ENCODE assay signal across 24 mouse cellular contexts in genomic region chr4:81222468-81223175, GRCm38 (mm10).
DNase-seq lines count a peak whose midpoint lies in the region; ATAC-seq and TF ChIP-seq lines count a peak whose summit lies in the region.
"Had no signal": no experiment of that assay in that cellular context is flagged by ENCODE, and none has a peak within 500 bp of the region (broad histone marks: within the 10 kb centered on the region; RNA-seq: fewer than 3 reads in every experiment).

No protein-coding gene starts in this region.

- 49% methylated on average over 5 of the region's 5 CpGs for WGBS in embryonic facial prominence, embryonic 13.5 days
- 54% methylated on average over 5 of the region's 5 CpGs for WGBS in embryonic facial prominence, embryonic 10.5 days
- WGBS in kidney, postnatal 0 days, result 20% methylated on average over 5 of the region's 5 CpGs
- 52% methylated on average over 5 of the region's 5 CpGs for WGBS in limb, embryonic 13.5 days
- WGBS in liver, embryonic 12.5 days (ENCODE audit: insufficient replicate concordance), result 48% methylated on average over 5 of the region's 5 CpGs
- WGBS in forebrain, embryonic 16.5 days, result 49% methylated on average over 5 of the region's 5 CpGs

- H3K27ac ChIP-seq in embryonic facial prominence, embryonic 13.5 days, result peak overlapping the region; percentile 73
- H3K27ac ChIP-seq in embryonic facial prominence, embryonic 10.5 days (replicated peaks), result no peak overlapping the region
- H3K27ac ChIP-seq in kidney, postnatal 0 days, result no peak overlapping the region
- peak overlapping the region; percentile 59; the same call in 1 of the 2 replicates for H3K27ac ChIP-seq in limb, embryonic 13.5 days
- H3K27ac ChIP-seq in liver, embryonic 12.5 days, result no peak overlapping the region
- no peak overlapping the region for H3K27ac ChIP-seq in forebrain, embryonic 16.5 days (ENCODE audit: low read length)
- H3K27ac ChIP-seq: embryonic facial prominence, embryonic 12.5 days; forebrain, embryonic 15.5 days; heart, adult 2 months; hindbrain, embryonic 14.5 days; left cerebral cortex, adult 2 months; liver, embryonic 15.5 days; macrophage had no signal

- no peak overlapping the region for H3K4me2 ChIP-seq in embryonic facial prominence, embryonic 13.5 days
- no peak overlapping the region for H3K4me2 ChIP-seq in kidney, postnatal 0 days (ENCODE audit: low read length)
- no peak overlapping the region for H3K4me2 ChIP-seq in limb, embryonic 13.5 days (replicated peaks)
- H3K4me2 ChIP-seq in liver, embryonic 12.5 days, result no peak overlapping the region
- H3K4me2 ChIP-seq in forebrain, embryonic 16.5 days (ENCODE audit: low read length), result no peak overlapping the region
- H3K4me2 ChIP-seq: embryonic facial prominence, embryonic 12.5 days; forebrain, embryonic 15.5 days; hindbrain, embryonic 14.5 days; liver, embryonic 15.5 days had no signal

- H3K36me3 ChIP-seq in embryonic facial prominence, embryonic 13.5 days, result no peaks in the 10 kb centered on the region
- no peaks in the 10 kb centered on the region for H3K36me3 ChIP-seq in embryonic facial prominence, embryonic 10.5 days (replicated peaks)
- H3K36me3 ChIP-seq in kidney, postnatal 0 days (ENCODE audit: insufficient read depth, low read length), result no peaks in the 10 kb centered on the region
- no peaks in the 10 kb centered on the region for H3K36me3 ChIP-seq in limb, embryonic 13.5 days
- no peaks in the 10 kb centered on the region for H3K36me3 ChIP-seq in liver, embryonic 12.5 days
- no peaks in the 10 kb centered on the region for H3K36me3 ChIP-seq in forebrain, embryonic 16.5 days (ENCODE audit: control insufficient read depth, insufficient read depth)
- H3K36me3 ChIP-seq: embryonic facial prominence, embryonic 12.5 days; forebrain, embryonic 15.5 days; liver, embryonic 15.5 days had no signal

- no peak for DNase-seq in embryonic facial prominence, embryonic 10.5 days (ENCODE audit: low spot score)
- DNase-seq in fibroblast of lung, adult 2 months (ENCODE audit: low read depth), result peak; percentile 81
- peak; percentile 45 for DNase-seq in kidney, postnatal 0 days (ENCODE audit: low spot score)
- no peak for DNase-seq in thymus, postnatal 25 days
- DNase-seq: adrenal gland, postnatal 25 days; cerebellum, adult 9-11 months; gastrocnemius, postnatal 25 days; heart, adult 2 months; heart, postnatal 4 days; left cerebral cortex, postnatal 4 days; right cerebral cortex, postnatal 4 days; thymus, postnatal 14 days had no signal

- no peak for ATAC-seq in embryonic facial prominence, embryonic 13.5 days (ENCODE audit: insufficient number of reproducible peaks, insufficient read depth, low FRiP score, low TSS enrichment, low read depth)
- ATAC-seq in kidney, postnatal 0 days (replicated peaks; ENCODE audit: low FRiP score, low read depth), result 0 out of 2 replicates have a peak, but pooled peaks have one; percentile 73
- no peak; the same call in 1 of the 2 replicates for ATAC-seq in limb, embryonic 13.5 days (ENCODE audit: low FRiP score, low read depth)
- ATAC-seq in liver, embryonic 12.5 days, result no peak
- no peak for ATAC-seq in forebrain, embryonic 16.5 days
- ATAC-seq: forebrain, embryonic 15.5 days; lung, postnatal 0 days; midbrain, embryonic 16.5 days had no signal

- H3K9me3 ChIP-seq in embryonic facial prominence, embryonic 13.5 days, result no peaks in the 10 kb centered on the region
- H3K9me3 ChIP-seq in embryonic facial prominence, embryonic 10.5 days, result no peaks in the 10 kb centered on the region
- no peaks in the 10 kb centered on the region for H3K9me3 ChIP-seq in kidney, postnatal 0 days (replicated peaks; ENCODE audit: low read length)
- H3K9me3 ChIP-seq in limb, embryonic 13.5 days, result no peaks in the 10 kb centered on the region
- no peaks in the 10 kb centered on the region for H3K9me3 ChIP-seq in liver, embryonic 12.5 days (replicated peaks)
- H3K9me3 ChIP-seq in forebrain, embryonic 16.5 days (ENCODE audit: control insufficient read depth, low read length), result no peaks in the 10 kb centered on the region
- H3K9me3 ChIP-seq: embryonic facial prominence, embryonic 12.5 days; forebrain, embryonic 15.5 days; liver, embryonic 15.5 days had no signal

- 0 out of 2 replicates have a peak, but pooled peaks have one; percentile 9 for TF ChIP-seq CTCF in kidney, postnatal 0 days (IDR thresholded peaks at IDR 0.05; ENCODE audit: low read depth)

- no peak overlapping the region for H3K9ac ChIP-seq in embryonic facial prominence, embryonic 13.5 days
- no peak overlapping the region for H3K9ac ChIP-seq in kidney, postnatal 0 days (ENCODE audit: low read depth, low read length)
- H3K9ac ChIP-seq in limb, embryonic 13.5 days, result no peak overlapping the region
- no peak overlapping the region for H3K9ac ChIP-seq in liver, embryonic 12.5 days
- no peak overlapping the region for H3K9ac ChIP-seq in forebrain, embryonic 16.5 days (replicated peaks; ENCODE audit: low read depth, low read length)
- H3K9ac ChIP-seq: embryonic facial prominence, embryonic 12.5 days; forebrain, embryonic 15.5 days; hindbrain, embryonic 14.5 days; liver, embryonic 15.5 days had no signal

- H3K4me3 ChIP-seq in embryonic facial prominence, embryonic 13.5 days, result no peak overlapping the region
- H3K4me3 ChIP-seq in embryonic facial prominence, embryonic 10.5 days, result no peak overlapping the region
- no peak overlapping the region for H3K4me3 ChIP-seq in kidney, postnatal 0 days (replicated peaks; ENCODE audit: low read depth, low read length)
- H3K4me3 ChIP-seq in limb, embryonic 13.5 days, result no peak overlapping the region
- no peak overlapping the region for H3K4me3 ChIP-seq in liver, embryonic 12.5 days
- H3K4me3 ChIP-seq in forebrain, embryonic 16.5 days (replicated peaks; ENCODE audit: low read length), result no peak overlapping the region
- H3K4me3 ChIP-seq: embryonic facial prominence, embryonic 12.5 days; forebrain, embryonic 15.5 days; heart, adult 2 months; left cerebral cortex, adult 2 months; liver, embryonic 15.5 days had no signal

- H3K27me3 ChIP-seq in embryonic facial prominence, embryonic 13.5 days, result no peaks in the 10 kb centered on the region
- no peaks in the 10 kb centered on the region for H3K27me3 ChIP-seq in embryonic facial prominence, embryonic 10.5 days (replicated peaks; ENCODE audit: low read depth, poor library complexity, severe bottlenecking)
- no peaks in the 10 kb centered on the region for H3K27me3 ChIP-seq in kidney, postnatal 0 days (ENCODE audit: insufficient read depth, low read length)
- H3K27me3 ChIP-seq in limb, embryonic 13.5 days, result no peaks in the 10 kb centered on the region
- H3K27me3 ChIP-seq in liver, embryonic 12.5 days (replicated peaks), result no peaks in the 10 kb centered on the region
- no peaks in the 10 kb centered on the region for H3K27me3 ChIP-seq in forebrain, embryonic 16.5 days (replicated peaks; ENCODE audit: control insufficient read depth, insufficient read depth, low read length)
- H3K27me3 ChIP-seq: embryonic facial prominence, embryonic 12.5 days; forebrain, embryonic 15.5 days; liver, embryonic 15.5 days had no signal

- H3K4me1 ChIP-seq in embryonic facial prominence, embryonic 13.5 days, result peaks cover 21% of the 10 kb centered on the region
- peaks cover 14% of the 10 kb centered on the region for H3K4me1 ChIP-seq in embryonic facial prominence, embryonic 10.5 days
- peaks cover 7% of the 10 kb centered on the region for H3K4me1 ChIP-seq in kidney, postnatal 0 days (replicated peaks; ENCODE audit: insufficient read depth, low read length)
- H3K4me1 ChIP-seq in limb, embryonic 13.5 days, result peaks cover 21% of the 10 kb centered on the region
- H3K4me1 ChIP-seq in liver, embryonic 12.5 days, result no peaks in the 10 kb centered on the region
- H3K4me1 ChIP-seq in forebrain, embryonic 16.5 days (replicated peaks; ENCODE audit: control insufficient read depth, insufficient read depth, low read length), result peaks cover 5% of the 10 kb centered on the region
- H3K4me1 ChIP-seq: liver, embryonic 15.5 days had no signal

Comparison
In these comparisons a context has a peak if more than half of its experiments do, and no peak if none do; other contexts are left out.
1. H3K27ac ChIP-seq: peak in embryonic facial prominence, embryonic 13.5 days (single experiment) and limb, embryonic 13.5 days (single experiment); none in embryonic facial prominence, embryonic 10.5 days (single experiment), kidney, postnatal 0 days (single experiment), liver, embryonic 12.5 days (single experiment) and forebrain, embryonic 16.5 days (single experiment).
2. DNase-seq: peak in fibroblast of lung, adult 2 months (single experiment) and kidney, postnatal 0 days (single experiment); none in embryonic facial prominence, embryonic 10.5 days (single experiment) and thymus, postnatal 25 days (single experiment).